Mouse (Mus musculus) kidney, adult 2 months (tissue): ENCODE results near the gene Tmem185b. TPM values are rescaled to one million over a fixed set of nuclear protein-coding genes. Genes with fewer than 3 reads are reported as not detected.

ENCODE experiments used
- DNase-seq: peaks from one replicate; pipeline ENCODE4 v3.0.0; 2021
- H3K27ac ChIP-seq: fragments of 200-500 bp; 2 replicates; pipeline ENCODE4 v1.5.1; 2012; ENCODE audit warnings: low read depth, low read length, control low read depth, inconsistent platforms; ENCODE audit not compliant: insufficient read depth
- H3K27me3 ChIP-seq: fragments of 200-500 bp; replicated peaks from 2 replicates; pipeline ENCODE4 v1.6.1; 2012; ENCODE audit warnings: mild to moderate bottlenecking, moderate library complexity, low read length, inconsistent platforms; ENCODE audit not compliant: control insufficient read depth, insufficient read depth
- H3K36me3 ChIP-seq: fragments of 200-500 bp; 2 replicates; pipeline ENCODE4 v1.6.1; 2012; ENCODE audit warnings: mild to moderate bottlenecking, moderate library complexity, low read length, inconsistent platforms; ENCODE audit not compliant: control insufficient read depth, insufficient read depth
- H3K4me1 ChIP-seq: fragments of 200-500 bp; 2 replicates; pipeline ENCODE4 v1.6.1; 2011; ENCODE audit warnings: low read length; ENCODE audit not compliant: control insufficient read depth, insufficient read depth
- H3K4me3 ChIP-seq: fragments of 200-500 bp; 2 replicates; pipeline ENCODE4 v1.5.1; 2011; ENCODE audit warnings: mild to moderate bottlenecking, low read depth, low read length, control low read depth; ENCODE audit not compliant: insufficient read depth
- CTCF ChIP-seq: fragments of 200-500 bp; conservative IDR thresholded peaks from 2 replicates; pipeline ENCODE4 v1.5.1; 2011; ENCODE audit warnings: low read depth, mild to moderate bottlenecking, control low read depth, low read length, moderate library complexity, mixed read lengths; ENCODE audit not compliant: insufficient read depth, insufficient read length
- POLR2A ChIP-seq: fragments of 200-500 bp; IDR thresholded peaks from one replicate; pipeline ENCODE4 v1.6.1; 2011; ENCODE audit warnings: low read depth, low read length, control low read depth
- WGBS: fragments of 180-500 bp; shearing (Covaris S2); methylation state at CpG from one replicate; pipeline ENCODE4 v1.1.7; 2018; 5-methylcytosine and 5-hydroxymethylcytosine counted together
- polyA plus RNA-seq: library from polyadenylated mRNA; depleted of rRNA; stranded (reverse); fragments of >200 nt; gene quantifications from 2 replicates; pipeline ENCODE4 v1.2.3, GENCODE M21; 2012

The Tmem185b gene
- polyA plus RNA-seq, 1 experiment = 27.1 TPM

DNA sequence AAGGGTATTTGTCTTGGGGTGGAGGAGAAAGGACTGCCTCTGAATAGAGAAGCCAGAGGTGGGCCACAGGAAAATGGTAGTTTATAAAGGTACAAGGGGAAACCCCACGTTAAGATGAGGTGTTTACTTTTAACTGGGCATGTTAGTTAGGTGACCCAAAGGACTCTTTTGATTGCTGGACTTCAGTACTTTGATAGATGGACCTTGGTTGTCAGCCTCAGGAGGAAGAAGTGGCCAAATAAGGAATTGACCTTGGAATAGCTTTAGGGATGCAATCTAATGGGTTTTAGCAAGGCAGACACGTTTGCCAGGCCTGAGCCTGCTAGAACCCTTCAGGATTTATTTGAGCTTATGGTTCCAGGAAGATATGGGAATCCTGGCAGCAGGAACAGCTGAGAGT, 13.3 kb downstream of the Tmem185b start:
- peaks cover 13% of the 10 kb centered on the region; the same call in 1 of the 2 replicates for H3K4me1 ChIP-seq
- no peak for DNase-seq
- no peaks in the 10 kb centered on the region for H3K27me3 ChIP-seq
- no peak overlapping the region for H3K4me3 ChIP-seq
- H3K36me3 ChIP-seq = no peaks in the 10 kb centered on the region
- TF ChIP-seq CTCF (no peak), POLR2A (no peak)
- WGBS = 29% methylated on average over 2 of the region's 2 CpGs
- H3K27ac ChIP-seq = no peak overlapping the region

DNA sequence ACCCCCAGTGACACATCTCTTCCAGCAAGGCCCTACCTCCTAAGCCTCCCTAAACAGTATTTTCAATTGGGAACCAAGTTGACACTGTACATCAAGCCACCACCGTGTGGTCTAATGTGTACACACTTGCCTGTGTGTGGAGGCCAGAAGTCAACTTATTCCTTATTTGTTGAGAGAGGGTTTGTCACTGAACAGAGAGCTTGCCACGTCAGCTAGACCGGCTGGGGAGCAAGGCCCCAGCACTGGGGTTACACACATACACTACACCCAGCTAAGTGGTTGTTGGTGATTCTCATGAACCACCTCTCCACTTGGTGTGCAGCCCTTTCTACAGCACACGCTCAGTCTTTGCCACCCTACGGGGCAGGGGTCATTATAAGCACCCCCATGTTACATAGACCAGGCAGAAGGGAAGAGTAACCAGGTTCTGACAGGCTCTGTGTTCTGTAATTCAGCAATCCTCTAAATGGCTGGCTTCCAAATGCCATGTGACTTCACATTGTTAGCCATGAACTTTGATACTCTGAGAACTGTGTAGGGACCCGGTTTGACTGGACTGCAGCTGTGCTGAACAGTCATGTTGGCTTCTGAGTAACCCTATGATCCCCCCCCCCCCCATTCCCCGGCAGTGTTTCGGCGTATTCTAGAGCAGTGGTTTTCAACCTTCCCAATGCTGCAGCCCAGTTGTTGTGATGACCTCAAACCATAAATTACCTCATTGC, 15.0 kb downstream of the Tmem185b start:
- Histone ChIP-seq H3K4me1 (peaks cover 13% of the 10 kb centered on the region; the same call in 1 of the 2 replicates), H3K4me3 (no peak overlapping the region), H3K36me3 (no peaks in the 10 kb centered on the region), H3K27me3 (no peaks in the 10 kb centered on the region), H3K27ac (peak overlapping the region; percentile 81)
- 34% methylated on average over 9 of the region's 9 CpGs for WGBS
- no peak for TF ChIP-seq POLR2A
- no peak for TF ChIP-seq CTCF
- peak; percentile 96 for DNase-seq

DNA sequence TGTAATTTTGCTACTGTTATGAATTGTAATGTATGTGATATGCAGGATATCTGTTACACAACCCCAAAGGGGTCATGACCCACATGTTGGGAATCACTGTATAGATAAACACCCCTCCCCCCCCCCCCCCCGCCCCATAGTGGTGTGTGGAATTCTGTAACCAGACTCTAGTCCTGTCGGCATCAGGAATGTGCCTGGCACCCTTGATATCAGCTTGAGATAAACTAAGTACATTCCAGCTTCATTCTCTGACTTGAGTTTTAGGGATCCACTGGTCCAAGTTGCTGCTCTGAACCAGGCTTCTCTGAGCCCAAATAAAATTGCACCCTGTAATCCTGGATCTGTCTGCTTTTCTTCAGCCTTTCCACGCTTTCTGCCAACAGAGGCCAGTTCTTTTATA, 15.6 kb downstream of the Tmem185b start:
- Histone ChIP-seq H3K27ac (peak overlapping the region; percentile 39), H3K27me3 (no peaks in the 10 kb centered on the region), H3K36me3 (no peaks in the 10 kb centered on the region), H3K4me3 (no peak overlapping the region), H3K4me1 (peaks cover 13% of the 10 kb centered on the region; the same call in 1 of the 2 replicates)
- WGBS = 74% methylated on average over 3 of the region's 3 CpGs
- TF ChIP-seq POLR2A = no peak
- TF ChIP-seq CTCF = no peak
- no peak for DNase-seq

DNA sequence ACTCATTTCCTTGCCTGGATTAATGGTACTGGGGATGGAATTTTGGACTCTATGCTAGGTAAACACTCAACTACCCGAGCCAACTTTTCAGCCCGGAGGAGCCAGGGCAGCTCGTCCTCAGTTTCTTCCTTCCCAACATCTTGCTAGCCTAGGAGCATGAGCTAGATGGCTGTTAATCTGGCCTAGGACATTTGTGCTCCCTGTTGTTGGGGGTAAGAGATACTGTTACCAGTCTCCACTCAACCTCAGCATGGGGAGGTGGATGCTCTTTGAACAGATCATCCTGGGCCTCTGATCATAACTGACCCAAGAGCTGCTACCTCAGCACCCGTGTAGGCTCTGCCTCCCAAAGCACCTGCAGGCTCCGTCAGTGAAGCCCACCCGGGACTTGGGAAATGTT, 17.4 kb downstream of the Tmem185b start:
- Histone ChIP-seq H3K4me3 (no peak overlapping the region), H3K36me3 (no peaks in the 10 kb centered on the region), H3K4me1 (peaks cover 13% of the 10 kb centered on the region; the same call in 1 of the 2 replicates), H3K27ac (no peak overlapping the region), H3K27me3 (no peaks in the 10 kb centered on the region)
- TF ChIP-seq CTCF = no peak
- DNase-seq = peak; percentile 48
- 60% methylated on average over 6 of the region's 6 CpGs for WGBS

DNA sequence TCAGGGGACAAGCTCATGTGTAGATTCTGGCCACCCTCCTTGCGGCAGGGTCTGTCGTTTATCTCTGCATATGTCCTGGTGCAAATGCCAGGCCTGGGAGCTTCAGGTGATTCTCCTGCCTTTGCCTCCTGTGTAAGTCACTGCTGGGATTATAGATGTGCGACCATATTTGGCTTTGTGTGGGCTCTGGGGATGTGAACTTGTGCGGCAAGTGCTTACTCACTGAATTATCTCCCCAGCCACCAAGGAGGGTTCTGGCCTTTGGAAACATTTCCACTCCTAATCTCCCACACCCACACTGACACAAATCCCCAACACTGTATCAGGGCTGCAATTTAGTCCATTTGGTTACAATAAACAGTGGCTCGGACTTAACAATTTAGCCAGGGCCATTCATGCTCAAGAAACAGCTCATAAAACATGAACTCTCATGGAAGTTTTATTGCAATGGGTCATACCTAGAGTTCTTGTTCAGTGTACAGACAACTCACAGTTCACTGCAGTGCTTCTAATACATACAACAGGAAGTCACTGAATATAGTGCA, 18.7 kb downstream of the Tmem185b start:
- no peak overlapping the region for H3K4me3 ChIP-seq
- H3K36me3 ChIP-seq = no peaks in the 10 kb centered on the region
- WGBS = 82% methylated on average over 5 of the region's 5 CpGs
- H3K4me1 ChIP-seq = peaks cover 13% of the 10 kb centered on the region; the same call in 1 of the 2 replicates
- no peak for DNase-seq
- no peak for TF ChIP-seq CTCF
- no peak for TF ChIP-seq POLR2A
- no peaks in the 10 kb centered on the region for H3K27me3 ChIP-seq
- H3K27ac ChIP-seq = no peak overlapping the region

DNA sequence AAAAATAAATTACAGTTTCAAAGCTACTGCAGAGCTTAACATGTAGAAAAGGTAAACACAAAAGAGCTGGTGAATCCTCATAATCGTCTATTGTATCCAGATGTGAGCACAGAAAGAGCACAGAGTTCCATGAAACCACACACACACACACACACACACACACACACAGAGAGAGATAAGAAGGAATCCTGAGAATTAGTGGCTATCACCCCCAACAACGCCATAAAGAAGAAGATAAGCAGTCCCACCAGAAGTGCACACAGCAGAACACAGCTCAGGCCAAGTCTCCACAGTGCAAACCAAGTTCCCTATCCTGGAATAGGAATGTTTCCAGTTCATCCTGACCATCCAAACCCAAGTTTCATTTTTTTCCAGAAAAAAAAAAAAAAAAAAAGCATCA, 19.2 kb downstream of the Tmem185b start:
- TF ChIP-seq POLR2A (no peak), CTCF (no peak)
- DNase-seq = no peak
- Histone ChIP-seq H3K27ac (no peak overlapping the region), H3K36me3 (no peaks in the 10 kb centered on the region), H3K27me3 (no peaks in the 10 kb centered on the region), H3K4me1 (peaks cover 13% of the 10 kb centered on the region; the same call in 1 of the 2 replicates), H3K4me3 (no peak overlapping the region)
- WGBS = 77% methylated on average over 2 of the region's 2 CpGs

DNA sequence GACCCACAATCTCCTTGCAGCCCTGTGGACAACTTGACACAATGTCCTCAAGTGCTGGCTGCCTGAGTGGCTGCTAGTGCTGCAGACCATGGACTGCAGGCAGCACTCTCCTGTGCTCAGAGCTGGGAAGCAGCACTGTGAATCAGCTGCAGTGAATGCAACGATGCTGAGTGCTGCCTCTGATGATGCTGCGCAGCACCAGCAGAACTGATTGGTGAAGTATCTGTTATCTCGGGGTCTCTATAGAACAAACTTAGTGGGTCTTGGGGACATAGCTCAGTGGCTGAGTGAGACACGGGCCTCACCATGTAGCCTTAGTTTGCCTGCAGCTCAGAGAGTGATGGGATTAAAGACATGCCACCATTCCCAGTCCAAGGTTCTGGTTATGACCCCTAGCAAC, 19.7 kb downstream of the Tmem185b start:
- DNase-seq = no peak
- no peak for TF ChIP-seq CTCF
- TF ChIP-seq POLR2A = no peak
- Histone ChIP-seq H3K4me3 (no peak overlapping the region), H3K36me3 (no peaks in the 10 kb centered on the region), H3K27ac (no peak overlapping the region), H3K27me3 (no peaks in the 10 kb centered on the region), H3K4me1 (peaks cover 13% of the 10 kb centered on the region; the same call in 1 of the 2 replicates)
- 91% methylated on average over 4 of the region's 4 CpGs for WGBS
